Mouse (Mus musculus) myocyte (in vitro differentiated cells): Measurements from ENCODE around the gene 3110009E18Rik. TPM values are rescaled to one million over a fixed set of nuclear protein-coding genes. Genes with fewer than 3 reads are reported as not detected.

ENCODE experiments used
- H3K27me3 ChIP-seq: one replicate; pipeline ENCODE4 v1.6.1; 2011; ENCODE audit not compliant: control insufficient read depth, insufficient read depth, insufficient read length
- H3K36me3 ChIP-seq: one replicate; pipeline ENCODE4 v1.6.1; 2011; ENCODE audit not compliant: control insufficient read depth, insufficient read depth
- H3K4me2 ChIP-seq: one replicate; pipeline ENCODE4 v1.6.1; 2011; ENCODE audit warnings: low read depth, control low read depth
- H3K4me3 ChIP-seq: one replicate; pipeline ENCODE4 v1.5.1; 2011; ENCODE audit warnings: mild to moderate bottlenecking, control low read depth, moderate library complexity
- H3K79me2 ChIP-seq: one replicate; pipeline ENCODE4 v1.6.1; 2011; ENCODE audit not compliant: control insufficient read depth, insufficient read depth
- H3ac ChIP-seq: one replicate; pipeline ENCODE4 v1.6.1; 2011; ENCODE audit not compliant: control insufficient read depth, insufficient read length
- CEBPB ChIP-seq: IDR thresholded peaks from 2 replicates; pipeline ENCODE4 v1.6.1; 2011; ENCODE audit warnings: mild to moderate bottlenecking, moderate library complexity; ENCODE audit not compliant: poor library complexity, insufficient read depth, severe bottlenecking
- E2F4 ChIP-seq: IDR thresholded peaks from one replicate; pipeline ENCODE4 v1.6.1; 2011; ENCODE audit warnings: mild to moderate bottlenecking, control low read depth, moderate library complexity; ENCODE audit not compliant: insufficient read depth
- MAX ChIP-seq: IDR thresholded peaks from one replicate; pipeline ENCODE4 v1.6.1; 2011; ENCODE audit warnings: low read depth, mild to moderate bottlenecking, control low read depth
- MYOD1 ChIP-seq, 3 experiments: IDR thresholded peaks; one replicate each; pipeline ENCODE4 v1.6.1; 2011; ENCODE audit warnings: control low read depth in 2 of 3, low read depth in 2 of 3, mild to moderate bottlenecking in 2 of 3, moderate library complexity in 1 of 3; ENCODE audit not compliant: insufficient read length in 2 of 3, control insufficient read depth in 1 of 3
- MYOG ChIP-seq, 3 experiments: IDR thresholded peaks; one replicate each; pipeline ENCODE4 v1.6.1; 2011; ENCODE audit warnings: control low read depth in 2 of 3, low read depth in 2 of 3, mild to moderate bottlenecking in 2 of 3; ENCODE audit not compliant: insufficient read length in 2 of 3, control insufficient read depth in 1 of 3, insufficient read depth in 1 of 3
- POLR2A ChIP-seq: IDR thresholded peaks from one replicate; pipeline ENCODE4 v1.6.1; 2011; ENCODE audit warnings: low read depth, mild to moderate bottlenecking, control low read depth, moderate library complexity; ENCODE audit not compliant: insufficient read length
- POLR2AphosphoS2 ChIP-seq: IDR thresholded peaks from one replicate; pipeline ENCODE4 v1.6.1; 2011; ENCODE audit warnings: low read depth, control low read depth; ENCODE audit not compliant: insufficient read length
- REST ChIP-seq: IDR thresholded peaks from one replicate; pipeline ENCODE4 v1.6.1; 2011; ENCODE audit warnings: mild to moderate bottlenecking, control low read depth, moderate library complexity; ENCODE audit not compliant: insufficient read depth, insufficient read length
- SRF ChIP-seq: IDR thresholded peaks from one replicate; pipeline ENCODE4 v1.6.1; 2011; ENCODE audit warnings: low read depth; ENCODE audit not compliant: control insufficient read depth, insufficient read length
- TCF12 ChIP-seq: IDR thresholded peaks from one replicate; pipeline ENCODE4 v1.6.1; 2011; ENCODE audit warnings: mild to moderate bottlenecking, control low read depth; ENCODE audit not compliant: poor library complexity, insufficient read depth, severe bottlenecking
- TCF3 ChIP-seq: IDR thresholded peaks from one replicate; pipeline ENCODE4 v1.6.1; 2011; ENCODE audit warnings: low read depth, control low read depth; ENCODE audit not compliant: insufficient read length
- USF1 ChIP-seq: IDR thresholded peaks from one replicate; pipeline ENCODE4 v1.6.1; 2011; ENCODE audit warnings: low read depth, mild to moderate bottlenecking, control low read depth, moderate library complexity
- polyA plus RNA-seq: library from polyadenylated mRNA; unstranded; fragments of >200 nt; fragmentation: generic; extraction: Trizol; gene quantifications from one replicate; pipeline ENCODE4 v1.2.1, GENCODE M21; 2012; ENCODE audit warnings: missing spikeins

Gene 3110009E18Rik
- polyA plus RNA-seq, 1 experiment: 18.2 TPM

DNA sequence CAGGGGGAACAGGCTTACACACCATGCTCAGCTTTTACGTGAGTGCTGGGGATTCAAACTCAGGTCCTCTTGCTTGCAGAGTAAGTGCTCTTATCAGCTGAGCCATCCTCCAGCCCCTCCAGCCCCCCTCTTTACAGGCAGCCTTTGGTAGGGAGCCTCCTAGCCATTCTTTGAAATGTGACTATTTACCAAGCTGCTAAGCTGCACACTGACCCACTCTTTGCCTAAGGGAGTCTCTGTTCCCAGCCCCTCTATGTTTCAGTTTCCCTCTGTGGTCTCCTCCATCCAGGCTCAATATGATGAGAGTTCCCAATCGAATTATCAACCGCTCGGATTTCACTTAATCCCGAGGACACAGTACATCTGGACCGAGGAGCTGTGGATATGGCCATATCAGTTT lies 65.2 kb downstream of the 3110009E18Rik start:
- Histone ChIP-seq H3K4me3 (no peak overlapping the region), H3ac (no peak overlapping the region), H3K79me2 (no peaks in the 10 kb centered on the region), H3K36me3 (no peaks in the 10 kb centered on the region), H3K27me3 (no peaks in the 10 kb centered on the region), H3K4me2 (no peak overlapping the region)
- TF ChIP-seq TCF12: no peak
- no peak for TF ChIP-seq MYOG (IDR thresholded peaks at IDR 0.05; ENCODE audit: control insufficient read depth in 1 of 3, insufficient read depth in 1 of 3, insufficient read length in 2 of 3, low read depth in 2 of 3)
- no peak for TF ChIP-seq POLR2AphosphoS2
- no peak for TF ChIP-seq E2F4
- no peak for TF ChIP-seq CEBPB
- TF ChIP-seq SRF: no peak
- no peak for TF ChIP-seq POLR2A
- no peak for TF ChIP-seq USF1
- TF ChIP-seq TCF3: no peak
- no peak for TF ChIP-seq MYOD1 (IDR thresholded peaks at IDR 0.05; ENCODE audit: control insufficient read depth in 1 of 3, insufficient read length in 2 of 3, low read depth in 2 of 3)
- no peak for TF ChIP-seq REST
- no peak for TF ChIP-seq MAX

DNA sequence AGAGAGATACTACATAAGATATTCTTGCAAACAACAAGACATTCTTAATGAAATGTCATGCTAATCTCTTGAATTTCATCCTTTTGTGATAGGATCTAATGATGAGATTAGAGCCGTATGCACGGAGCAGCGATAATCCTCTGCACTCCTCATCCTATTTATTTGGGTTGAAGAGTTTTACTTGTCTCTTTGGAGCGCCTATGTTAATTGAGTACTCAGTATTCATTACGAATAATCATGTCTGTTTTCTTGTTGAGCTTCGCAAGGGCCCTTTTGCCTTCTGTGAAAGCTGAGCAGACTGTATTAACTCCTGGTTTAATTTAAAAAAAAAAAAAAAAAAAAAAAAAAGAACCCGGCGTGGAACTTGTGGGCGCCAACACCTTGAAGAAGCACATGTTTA lies 65.7 kb downstream of the 3110009E18Rik start:
- no peak for TF ChIP-seq CEBPB
- no peak for TF ChIP-seq MYOG (IDR thresholded peaks at IDR 0.05; ENCODE audit: control insufficient read depth in 1 of 3, insufficient read depth in 1 of 3, insufficient read length in 2 of 3, low read depth in 2 of 3)
- Histone ChIP-seq H3K4me2 (no peak overlapping the region), H3K4me3 (no peak overlapping the region), H3K27me3 (no peaks in the 10 kb centered on the region), H3ac (no peak overlapping the region), H3K79me2 (no peaks in the 10 kb centered on the region), H3K36me3 (no peaks in the 10 kb centered on the region)

DNA sequence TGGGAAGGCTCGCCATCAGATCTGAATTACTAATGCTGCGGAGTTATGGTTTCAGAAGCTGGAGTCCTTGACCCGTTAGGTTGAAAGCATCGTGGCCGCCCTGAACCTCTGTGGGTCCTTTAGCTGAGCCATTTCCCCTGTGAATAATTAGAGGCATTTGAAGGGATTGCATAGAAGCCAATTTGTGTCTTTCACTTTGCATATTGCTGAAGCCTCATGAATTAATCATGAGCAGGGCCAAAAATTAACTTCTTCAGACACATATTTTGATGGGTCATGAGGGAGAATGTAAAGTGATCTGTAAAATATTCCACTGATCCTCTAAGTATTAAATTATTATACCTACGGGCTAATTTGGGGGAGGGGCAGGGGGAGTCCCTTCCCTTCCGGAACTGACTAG lies 66.1 kb downstream of the 3110009E18Rik start:
- H3K79me2 ChIP-seq: no peaks in the 10 kb centered on the region
- H3K27me3 ChIP-seq: no peaks in the 10 kb centered on the region
- H3K4me2 ChIP-seq: no peak overlapping the region
- no peak overlapping the region for H3K4me3 ChIP-seq
- H3ac ChIP-seq: no peak overlapping the region
- no peaks in the 10 kb centered on the region for H3K36me3 ChIP-seq
- TF ChIP-seq SRF: no peak
- TF ChIP-seq MYOG (IDR thresholded peaks at IDR 0.05; ENCODE audit: control insufficient read depth in 1 of 3, insufficient read depth in 1 of 3, insufficient read length in 2 of 3, low read depth in 2 of 3): no peak
- TF ChIP-seq E2F4: no peak
- no peak for TF ChIP-seq POLR2A
- TF ChIP-seq CEBPB: no peak
- TF ChIP-seq USF1: no peak
- no peak for TF ChIP-seq MAX
- TF ChIP-seq TCF12: no peak
- no peak for TF ChIP-seq TCF3
- no peak for TF ChIP-seq POLR2AphosphoS2
- TF ChIP-seq MYOD1 (IDR thresholded peaks at IDR 0.05; ENCODE audit: control insufficient read depth in 1 of 3, insufficient read length in 2 of 3, low read depth in 2 of 3): no peak

DNA sequence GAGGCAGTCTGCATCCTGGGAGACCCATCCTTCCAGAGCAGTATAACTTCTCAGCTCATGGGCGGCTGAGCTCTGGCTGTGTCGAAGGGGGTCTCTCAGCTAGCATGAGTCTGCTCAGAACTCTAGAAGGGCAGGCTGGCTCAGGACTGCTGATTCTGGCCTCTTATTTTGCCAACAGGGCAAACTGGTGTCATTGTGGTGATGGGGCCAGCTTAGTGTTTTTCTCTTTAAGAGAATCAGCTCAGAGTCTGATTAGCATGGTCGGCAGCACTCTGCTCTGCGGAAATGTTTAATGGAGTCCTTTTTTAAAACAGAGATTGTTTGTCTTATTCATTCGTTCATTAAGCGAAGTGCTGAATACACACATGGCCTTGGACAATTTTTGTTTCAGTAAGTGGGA lies 68.2 kb downstream of the 3110009E18Rik start:
- TF ChIP-seq SRF (no peak), POLR2A (no peak), MYOD1 (IDR thresholded peaks at IDR 0.05; ENCODE audit: control insufficient read depth in 1 of 3, insufficient read length in 2 of 3, low read depth in 2 of 3) (no peak), USF1 (no peak), TCF12 (no peak), REST (no peak), MAX (no peak), E2F4 (no peak), CEBPB (no peak), TCF3 (no peak), MYOG (IDR thresholded peaks at IDR 0.05; ENCODE audit: control insufficient read depth in 1 of 3, insufficient read depth in 1 of 3, insufficient read length in 2 of 3, low read depth in 2 of 3) (no peak)
- Histone ChIP-seq H3K36me3 (no peaks in the 10 kb centered on the region), H3K27me3 (no peaks in the 10 kb centered on the region), H3K4me3 (no peak overlapping the region), H3K4me2 (no peak overlapping the region), H3ac (no peak overlapping the region), H3K79me2 (no peaks in the 10 kb centered on the region)

DNA sequence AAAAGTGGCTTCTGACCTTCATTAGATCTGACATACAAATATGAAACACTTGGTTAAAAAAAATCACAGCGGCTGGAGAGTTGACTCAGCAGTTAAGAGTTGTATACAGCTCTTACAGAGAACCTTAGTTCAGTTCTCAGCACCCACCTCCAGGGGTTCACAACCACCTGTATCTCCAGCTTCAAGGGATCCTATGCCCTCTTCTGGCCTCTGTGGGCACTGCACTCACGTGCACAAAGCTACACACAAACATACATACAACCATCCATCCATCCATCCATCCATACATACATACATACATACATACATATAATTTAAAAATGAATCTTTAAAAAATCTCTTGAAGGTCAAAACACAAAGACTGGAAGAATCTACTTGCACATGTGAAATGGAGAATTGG lies 69.3 kb downstream of the 3110009E18Rik start:
- no peaks in the 10 kb centered on the region for H3K27me3 ChIP-seq
- no peak overlapping the region for H3K4me2 ChIP-seq
- no peak for TF ChIP-seq MYOG (IDR thresholded peaks at IDR 0.05; ENCODE audit: control insufficient read depth in 1 of 3, insufficient read depth in 1 of 3, insufficient read length in 2 of 3, low read depth in 2 of 3)
- TF ChIP-seq SRF: no peak
- no peak for TF ChIP-seq TCF3
- TF ChIP-seq TCF12: no peak
- TF ChIP-seq E2F4: no peak
- TF ChIP-seq CEBPB: no peak
- no peak for TF ChIP-seq MYOD1 (IDR thresholded peaks at IDR 0.05; ENCODE audit: control insufficient read depth in 1 of 3, insufficient read length in 2 of 3, low read depth in 2 of 3)
- no peak for TF ChIP-seq POLR2AphosphoS2
- TF ChIP-seq POLR2A: no peak
- no peaks in the 10 kb centered on the region for H3K36me3 ChIP-seq
- no peak overlapping the region for H3ac ChIP-seq
- no peaks in the 10 kb centered on the region for H3K79me2 ChIP-seq
- H3K4me3 ChIP-seq: no peak overlapping the region
